ENCODE assay signal across 14 mouse cellular contexts in genomic region chr7:84142196-84142595, GRCm38 (mm10). TPM values are rescaled to one million over a fixed set of nuclear protein-coding genes. Genes with fewer than 3 reads are reported as not detected.
"Had no signal": no experiment of that assay in that cellular context is flagged by ENCODE, and none has a peak within 500 bp of the region (broad histone marks: within the 10 kb centered on the region; RNA-seq: fewer than 3 reads in every experiment).

No protein-coding gene starts in this region.

- H3K4me2 ChIP-seq: intestine, embryonic 15.5 days; limb, embryonic 12.5 days; midbrain, embryonic 11.5 days; midbrain, embryonic 15.5 days; neural tube, embryonic 13.5 days had no signal

- H3K4me3 ChIP-seq: intestine, embryonic 15.5 days; layer of hippocampus, adult 2 months; limb, embryonic 12.5 days; midbrain, embryonic 15.5 days; neural tube, embryonic 13.5 days had no signal

- H3K9me3 ChIP-seq: intestine, embryonic 15.5 days; limb, embryonic 12.5 days; megakaryocyte, embryonic 14.5 days; midbrain, embryonic 15.5 days; neural tube, embryonic 13.5 days had no signal

- H3K36me3 ChIP-seq: intestine, embryonic 15.5 days; limb, embryonic 12.5 days; midbrain, embryonic 15.5 days; neural tube, embryonic 13.5 days had no signal

- ATAC-seq: intestine, embryonic 15.5 days; midbrain, embryonic 15.5 days had no signal

- DNase-seq: kidney, adult 18-20 months; kidney, postnatal 10 days; kidney, postnatal 4 days; liver; retina, postnatal 1 day had no signal

- H3K27me3 ChIP-seq: intestine, embryonic 15.5 days; limb, embryonic 12.5 days; megakaryocyte, embryonic 14.5 days; midbrain, embryonic 15.5 days; neural tube, embryonic 13.5 days had no signal

- H3K27ac ChIP-seq: intestine, embryonic 15.5 days; limb, embryonic 12.5 days; midbrain, embryonic 15.5 days; neural tube, embryonic 13.5 days; stomach, postnatal 0 days had no signal

- H3K9ac ChIP-seq: intestine, embryonic 15.5 days; limb, embryonic 12.5 days; midbrain, embryonic 15.5 days; neural tube, embryonic 13.5 days had no signal

RNA-seq across cellular contexts. Expression of gene Cemip, which starts 55.9 kb away (rescaled TPM):
- polyA plus RNA-seq: liver, embryonic 16.5 days had no signal
